Mouse (Mus musculus) heart, adult 8-10 months (tissue): ENCODE measurements around the gene H6pd. TPM values are rescaled to one million over a fixed set of nuclear protein-coding genes. Genes with fewer than 3 reads are reported as not detected.

Experiments used
- DNase-seq: peaks from one replicate; pipeline ENCODE4 v3.0.0; 2022; ENCODE audit warnings: low spot score
- total RNA-seq, 4 experiments: library from RNA; stranded (reverse); gene quantifications; 2 replicates each; pipeline ENCODE4 v1.2.4; 2022

Gene H6pd
- total RNA-seq, 4 experiments from 2014 or later, result 37.5 to 44.8 (median 41.2) TPM

DNA sequence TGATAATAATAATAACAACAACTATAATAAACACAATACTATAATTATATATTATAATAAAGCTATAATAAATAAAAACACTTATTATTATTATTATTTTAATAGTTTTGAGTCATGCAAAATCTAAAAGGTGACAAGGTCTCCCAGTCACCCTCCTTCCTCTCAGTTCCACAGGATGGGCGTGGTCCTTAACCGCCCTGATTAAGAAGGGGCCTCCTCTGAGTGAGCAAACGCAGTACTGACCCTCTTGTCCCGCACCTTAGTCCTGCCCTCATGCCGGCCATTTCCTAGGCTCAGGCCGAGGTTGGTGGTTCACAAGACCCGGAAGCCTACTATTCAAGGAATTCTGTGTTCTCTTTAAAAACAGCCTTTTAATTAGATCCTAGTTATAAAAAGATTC is 14.7 kb upstream of the H6pd start:
- DNase-seq, result no peak

DNA sequence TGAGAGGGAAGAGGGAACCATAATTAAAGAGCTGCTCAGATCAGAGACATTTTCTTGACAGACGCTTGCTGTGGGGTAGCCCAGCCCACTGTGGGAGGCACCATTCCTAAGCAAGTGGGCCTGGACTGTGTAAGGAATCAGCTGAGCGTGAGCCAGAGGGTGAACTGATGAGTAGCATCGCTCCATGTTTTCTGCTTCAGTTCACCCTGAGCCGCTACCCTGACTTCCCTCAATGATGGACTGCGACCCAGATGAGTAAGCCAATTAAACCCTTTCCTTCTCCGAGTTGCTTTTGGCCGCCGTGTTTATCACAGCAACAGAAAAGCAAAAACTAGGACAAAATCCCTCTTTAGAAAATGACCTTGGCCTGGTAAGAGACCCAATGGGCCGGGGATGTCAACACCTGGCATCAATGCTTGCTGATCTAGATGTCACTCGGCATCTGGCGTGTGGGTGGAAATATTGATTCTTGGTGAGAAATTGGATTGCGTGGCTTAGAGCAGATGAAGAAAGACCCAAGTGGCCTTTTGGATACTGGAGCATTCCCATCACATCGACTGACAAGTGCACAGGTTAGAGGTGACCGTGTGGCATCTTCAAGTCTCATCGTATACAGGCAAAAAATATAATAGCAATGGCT is 11.0 kb upstream of the H6pd start:
- no peak for DNase-seq

DNA sequence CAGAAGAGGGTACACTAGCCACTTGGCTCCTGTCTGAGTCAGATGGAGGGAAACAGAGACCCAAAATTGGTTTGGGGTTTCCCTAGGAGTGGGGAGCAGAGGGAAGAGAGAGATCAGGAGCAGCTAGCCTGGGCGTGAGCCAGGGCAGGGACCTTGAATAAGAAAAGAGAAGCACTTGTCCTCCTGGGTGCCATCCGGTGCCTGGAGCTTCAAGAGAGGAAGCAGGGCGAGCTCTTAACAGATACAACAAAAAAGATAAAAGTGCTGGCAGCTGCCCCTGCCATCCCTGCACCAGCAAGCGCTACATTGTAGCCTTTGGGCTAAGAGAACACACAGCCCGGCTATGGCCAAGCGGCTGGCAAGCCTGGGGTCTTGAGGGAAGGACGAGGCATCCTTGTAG is 6.6 kb upstream of the H6pd start:
- no peak for DNase-seq

DNA sequence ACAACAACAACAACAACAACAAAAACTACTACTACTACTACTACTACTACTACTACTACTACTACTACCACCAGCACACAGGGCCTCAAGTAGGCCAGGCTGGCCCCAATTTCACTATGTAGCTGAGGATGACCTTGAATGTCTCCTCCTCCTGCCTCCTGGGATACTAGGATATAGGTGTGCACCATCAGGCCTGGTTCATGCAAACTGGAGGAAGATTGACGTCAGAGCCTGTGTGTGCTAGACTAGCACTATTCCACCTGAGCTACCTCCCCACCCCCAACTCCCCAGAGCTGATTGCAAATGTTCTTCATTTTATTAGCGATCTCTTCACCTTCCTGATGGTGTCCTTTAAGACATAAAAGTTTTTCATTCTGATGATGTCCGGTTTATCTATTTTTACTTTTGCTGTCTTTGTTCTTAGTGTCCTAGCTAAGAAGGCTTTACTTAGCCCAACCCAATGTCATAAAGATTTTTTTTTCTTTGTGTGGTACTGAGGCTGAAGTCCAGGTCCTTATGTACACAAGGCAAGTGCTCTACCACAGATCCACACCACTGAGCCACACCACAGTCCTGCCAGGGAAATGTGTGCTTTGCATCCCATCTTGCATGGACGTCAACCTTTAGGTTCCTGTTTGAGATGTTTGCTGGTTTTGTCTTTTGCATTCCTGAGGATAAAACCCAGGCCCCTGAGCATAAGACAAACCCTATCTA is 5.7 kb upstream of the H6pd start:
- DNase-seq, result no peak

DNA sequence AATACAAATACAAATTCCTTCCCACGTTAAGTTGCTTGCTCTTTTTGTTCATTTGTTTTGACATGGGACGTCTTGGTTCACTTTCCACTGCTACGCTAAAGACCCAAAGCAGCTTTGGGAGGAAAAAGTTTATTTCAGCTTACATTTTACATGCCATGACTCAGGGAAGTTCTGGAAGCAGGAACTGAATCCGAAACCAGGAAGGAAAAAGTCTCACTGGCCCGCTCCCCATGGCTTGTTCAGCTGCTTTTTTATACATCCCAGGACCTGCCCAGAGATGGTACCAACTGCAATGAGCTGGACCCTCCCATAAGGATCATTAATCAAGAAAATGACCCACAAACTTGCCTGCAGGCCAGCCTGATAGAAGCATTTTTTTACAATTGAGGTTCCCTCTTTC is 5.0 kb upstream of the H6pd start:
- DNase-seq, result no peak

DNA sequence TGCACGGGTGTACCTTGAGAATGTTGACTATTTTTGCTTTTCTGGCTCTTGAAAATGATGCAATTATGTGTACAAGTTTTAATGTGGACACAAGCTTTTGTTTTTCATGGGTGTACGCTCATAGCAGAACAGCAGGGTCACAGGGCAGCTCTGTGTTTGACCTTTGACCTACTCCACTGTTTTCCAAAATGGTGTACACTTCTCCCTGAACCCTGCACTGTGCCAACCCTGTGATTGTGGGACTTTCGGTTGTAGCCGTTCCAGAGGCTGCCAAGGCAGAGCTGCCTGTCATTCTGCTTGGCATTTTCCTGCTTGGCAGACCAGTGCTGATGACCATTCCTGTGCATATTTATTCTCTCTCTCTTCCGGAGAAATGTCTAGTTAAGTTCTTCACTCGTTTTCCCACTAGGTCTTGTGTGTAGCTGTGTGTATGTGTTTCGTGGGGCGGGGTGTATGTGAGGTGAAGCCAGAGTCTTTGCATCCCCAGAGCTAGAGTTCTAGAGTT is 4.4 kb upstream of the H6pd start:
- DNase-seq, result no peak

DNA sequence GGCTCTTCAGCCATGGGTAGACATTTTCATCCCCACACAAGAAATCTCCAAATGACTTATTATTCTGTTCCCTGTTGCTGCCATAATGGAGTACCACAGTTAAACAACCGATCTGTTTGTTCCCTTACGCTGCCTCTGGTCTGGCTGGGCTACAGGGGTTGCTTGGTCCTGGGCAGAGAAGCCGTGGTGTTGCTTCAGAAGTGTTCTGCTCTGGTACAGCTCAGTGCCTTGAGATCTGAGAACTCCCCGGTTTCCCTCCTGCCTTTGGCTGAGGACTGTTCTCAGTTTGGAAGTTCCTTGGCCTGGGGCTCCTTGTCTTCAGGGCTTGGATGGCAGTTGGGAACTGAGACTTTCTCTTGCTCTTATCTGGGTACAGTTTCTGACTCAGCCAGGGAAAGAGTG is 3.5 kb upstream of the H6pd start:
- no peak for DNase-seq

DNA sequence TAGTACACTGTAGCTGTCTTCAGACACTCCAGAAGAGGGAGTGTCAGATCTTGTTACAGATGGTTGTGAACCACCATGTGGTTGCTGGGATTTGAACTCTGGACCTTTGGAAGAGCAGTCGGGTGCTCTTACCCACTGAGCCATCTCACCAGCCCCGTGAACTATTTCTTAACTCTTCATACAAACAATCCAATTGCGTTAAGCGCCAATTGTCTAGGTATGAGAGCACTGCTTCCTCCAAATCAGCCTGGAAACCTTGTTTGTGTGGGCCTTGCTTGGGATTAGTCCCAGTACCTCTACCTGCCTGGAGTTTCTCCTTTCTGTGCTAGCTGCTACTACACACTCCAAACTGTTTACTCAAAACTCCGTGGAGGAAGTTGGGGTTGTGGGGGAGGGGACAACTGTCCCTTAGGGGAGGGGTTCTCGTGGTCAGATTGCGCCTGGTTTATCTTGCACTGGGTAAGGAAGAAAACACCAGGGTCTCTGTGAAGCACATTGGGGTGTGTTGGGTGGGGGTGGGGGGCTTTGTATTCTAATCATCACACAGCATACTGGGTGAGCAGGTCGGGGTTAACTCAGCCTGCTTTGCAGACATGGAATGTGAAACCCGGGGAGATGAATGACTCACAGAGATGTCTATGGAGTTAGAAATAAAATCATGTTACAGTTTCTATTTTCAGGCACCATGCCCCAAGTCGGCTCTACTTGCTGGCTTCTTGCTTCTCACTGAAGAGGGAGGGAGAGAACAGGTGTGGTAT is 2.9 kb upstream of the H6pd start:
- no peak for DNase-seq

DNA sequence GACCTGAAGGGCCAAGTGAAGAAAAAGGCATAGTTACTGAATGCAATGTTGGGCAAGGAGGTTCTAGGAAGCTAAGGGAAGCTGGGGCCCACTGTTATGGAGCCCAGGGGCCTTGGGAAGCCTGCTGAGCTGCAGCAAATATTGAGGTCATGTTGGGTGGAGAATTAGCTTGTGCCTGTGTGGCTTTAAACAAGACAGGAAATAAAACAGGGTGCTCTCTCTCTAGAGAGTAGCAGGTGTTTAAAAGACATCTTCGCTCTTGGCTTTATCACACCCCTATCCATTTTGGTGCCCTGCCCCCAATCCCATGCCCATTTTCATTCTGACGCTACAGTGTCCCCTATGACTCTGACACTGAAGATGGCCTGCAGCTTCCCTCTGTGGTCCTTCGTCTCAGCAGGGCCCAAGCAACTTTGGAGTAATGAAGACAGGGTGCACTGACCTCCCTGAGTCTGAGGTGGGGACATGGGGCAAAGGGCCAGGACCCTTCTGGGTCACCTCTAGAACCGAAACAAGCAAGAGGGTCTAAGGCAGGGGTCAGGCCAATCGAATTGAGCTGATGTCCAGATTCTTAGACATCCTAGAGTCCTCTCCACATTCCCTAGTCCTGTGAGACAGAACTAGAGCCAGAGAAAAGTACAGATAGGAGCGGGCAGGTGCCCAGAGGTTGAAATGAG is 1.4 kb upstream of the H6pd start:
- DNase-seq, result no peak

DNA sequence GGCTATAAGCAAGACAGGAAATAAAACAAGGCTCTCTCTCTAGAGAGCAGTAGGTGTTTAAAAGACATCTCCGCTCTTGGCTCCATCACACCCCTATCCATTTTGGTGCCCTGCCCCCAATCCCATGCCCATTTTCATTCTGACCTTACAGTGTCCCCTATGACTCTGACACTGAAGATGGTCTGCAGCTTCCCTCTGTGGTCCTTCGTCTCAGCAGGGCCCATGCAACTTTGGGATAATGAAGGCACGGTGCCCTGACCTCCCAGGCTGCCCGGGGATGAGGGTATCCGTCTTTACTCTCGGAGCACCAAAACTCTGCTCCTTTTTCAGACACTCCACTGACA is 736 bp upstream of the H6pd start:
- DNase-seq, result no peak

DNA sequence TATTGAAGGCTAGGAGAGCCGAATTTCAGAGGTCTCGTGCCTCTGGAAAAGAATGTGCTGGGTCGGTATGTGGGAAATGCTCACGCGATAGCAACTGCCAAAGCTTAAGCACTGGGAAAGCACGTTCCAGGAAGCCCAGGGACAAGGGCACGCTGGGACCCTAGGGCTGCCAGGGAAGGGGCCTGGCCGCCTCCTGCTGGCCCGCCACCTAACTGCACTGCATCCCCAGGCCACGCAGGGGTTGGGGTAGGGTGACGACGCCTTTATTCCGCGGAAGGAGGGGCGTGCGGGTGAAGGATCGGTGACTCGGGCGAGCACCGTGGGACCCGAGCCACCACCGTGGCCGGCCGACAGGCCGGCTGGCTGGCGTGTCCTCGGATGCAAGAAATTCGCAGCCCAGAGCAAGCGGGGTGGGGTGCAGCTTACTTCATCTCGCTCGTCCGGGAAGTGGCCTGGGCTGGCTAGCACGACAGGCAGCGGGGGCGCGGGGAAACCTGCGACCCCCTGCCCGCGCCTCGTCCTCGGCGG is 434 bp downstream of the H6pd start:
- peak; percentile 77 for DNase-seq

DNA sequence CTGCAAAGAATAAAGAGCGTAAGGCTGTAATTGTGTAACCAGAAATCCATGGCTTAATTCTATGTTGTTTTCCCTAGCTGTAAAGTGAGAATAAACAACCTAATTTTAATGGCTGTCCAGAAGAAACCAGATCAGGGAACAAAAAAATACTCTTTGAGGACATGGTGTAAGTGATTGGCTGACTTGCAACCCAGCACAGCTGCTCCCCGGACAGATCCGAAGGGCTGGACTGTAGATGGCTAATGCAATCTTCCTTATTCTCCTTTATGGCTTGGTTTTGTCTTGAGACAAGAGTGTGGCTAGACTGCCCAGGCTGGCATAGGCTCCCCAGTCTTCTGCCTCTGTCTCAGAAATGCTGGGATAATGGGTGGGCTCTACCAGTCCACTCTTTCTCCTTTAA is 1.4 kb downstream of the H6pd start:
- DNase-seq, result no peak

DNA sequence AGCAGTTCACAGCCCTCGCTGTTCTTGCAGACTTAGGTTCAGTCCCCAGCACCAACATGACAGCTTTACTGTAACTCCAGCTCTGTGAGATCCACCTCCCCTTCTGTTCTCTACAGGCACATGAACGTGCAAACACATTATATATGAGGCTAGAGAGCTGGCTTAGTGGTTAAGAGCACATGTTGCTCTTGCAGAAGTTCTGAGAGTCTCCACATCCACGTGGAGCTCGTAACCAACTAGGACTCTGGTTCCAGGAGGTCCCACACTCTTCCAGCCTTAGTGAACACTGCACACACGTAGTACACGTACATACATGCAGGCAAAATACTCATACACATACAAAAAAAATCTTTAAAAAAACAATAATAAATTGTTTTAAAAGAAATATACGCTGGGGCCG is 1.8 kb downstream of the H6pd start:
- DNase-seq, result no peak

DNA sequence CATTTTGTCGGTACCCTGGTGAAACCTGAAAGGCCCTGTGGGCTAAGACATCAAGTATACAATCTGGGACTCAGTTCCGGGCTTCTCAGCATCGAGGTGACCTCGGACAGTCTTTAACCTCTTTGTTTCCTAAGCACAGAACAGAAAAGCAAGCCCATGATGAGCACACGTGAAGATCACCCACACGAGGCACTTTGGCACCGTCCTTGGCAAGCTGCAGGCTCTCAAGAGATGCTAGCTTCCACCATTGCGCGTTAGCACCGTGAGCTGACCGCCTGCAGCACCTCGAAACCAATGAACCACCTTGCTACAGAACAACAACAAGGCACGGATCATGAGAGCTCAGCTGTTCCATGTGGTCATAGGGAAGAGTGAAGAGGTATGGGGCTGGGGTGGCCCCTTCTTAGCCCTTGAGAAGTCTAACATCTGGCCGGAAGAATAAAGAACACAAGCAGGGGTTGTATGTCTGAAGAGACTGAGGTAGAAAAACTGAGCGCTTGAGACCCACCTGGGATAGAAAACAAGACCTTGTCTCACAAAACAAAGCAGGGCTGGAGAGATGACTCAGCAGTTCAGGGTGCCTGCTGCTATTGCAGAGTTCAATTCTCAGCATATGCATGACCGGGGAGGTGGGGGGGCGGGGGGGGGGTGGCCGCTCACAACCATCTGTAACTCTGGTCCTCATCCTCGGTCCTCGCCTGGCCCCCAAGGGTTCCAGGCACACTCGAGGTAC is 2.5 kb downstream of the H6pd start:
- DNase-seq, result no peak

DNA sequence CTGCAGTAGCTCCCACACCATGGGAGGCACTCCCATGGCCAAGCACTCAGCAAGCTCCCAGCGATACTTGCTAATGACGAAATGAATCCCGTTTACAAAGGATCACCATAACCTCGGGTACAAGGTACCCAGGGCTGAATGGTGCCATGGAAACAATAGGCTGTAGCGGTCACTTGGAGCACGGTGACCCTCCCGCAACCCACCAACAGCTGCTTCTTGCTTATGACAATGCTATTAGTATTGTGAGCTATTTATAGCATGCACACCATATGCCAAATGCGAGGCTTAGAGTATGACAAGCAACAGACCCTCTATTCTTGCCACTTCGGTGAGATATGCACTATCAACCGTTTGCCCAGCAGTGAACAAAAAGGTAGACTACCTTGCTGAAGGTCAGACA is 3.6 kb downstream of the H6pd start:
- no peak for DNase-seq

DNA sequence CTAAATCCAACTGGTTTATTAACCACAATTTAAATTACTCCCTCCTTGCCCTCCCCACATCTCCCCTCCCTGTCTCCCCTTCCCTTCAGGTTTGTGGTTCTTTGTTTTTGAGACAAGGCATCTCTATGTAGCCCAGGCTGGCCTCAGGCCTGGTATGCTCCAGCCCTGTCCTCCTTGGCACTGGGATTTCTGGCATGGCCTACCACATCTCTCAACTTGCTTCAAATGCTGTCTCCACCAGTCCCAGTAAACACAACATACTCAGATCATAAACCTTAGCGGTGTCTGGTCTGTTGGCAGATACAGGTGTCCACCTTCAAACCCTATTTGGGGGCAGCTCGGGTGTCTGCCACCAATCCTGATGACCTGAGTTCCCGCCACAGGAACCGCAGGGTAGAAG is 5.2 kb downstream of the H6pd start:
- DNase-seq, result no peak

DNA sequence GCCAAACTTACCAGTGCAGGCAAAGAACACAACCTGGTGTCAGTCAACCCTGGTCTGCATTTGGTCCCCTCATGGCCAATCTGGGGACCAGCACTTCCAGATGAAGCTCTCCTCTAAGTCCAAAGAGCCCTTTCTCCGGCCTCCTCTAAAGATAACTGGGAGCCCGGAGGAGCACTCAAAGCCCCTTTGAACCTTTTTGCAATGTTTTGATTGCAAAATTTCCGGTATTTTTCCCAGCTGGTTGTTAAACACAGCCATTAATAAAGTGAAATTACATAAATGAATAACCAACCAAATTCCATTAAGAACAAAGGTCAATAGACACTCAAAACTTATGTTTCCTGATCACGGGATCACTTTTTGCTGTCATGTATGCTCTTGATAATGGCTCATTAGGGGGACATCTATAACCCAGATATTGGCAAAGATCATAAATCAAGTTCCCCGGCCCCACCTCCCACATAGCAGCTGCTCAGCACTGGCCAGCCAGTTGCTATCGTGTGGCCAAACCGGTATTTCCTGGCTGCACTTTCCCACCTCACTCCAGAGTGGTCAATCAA is 5.7 kb downstream of the H6pd start:
- no peak for DNase-seq

DNA sequence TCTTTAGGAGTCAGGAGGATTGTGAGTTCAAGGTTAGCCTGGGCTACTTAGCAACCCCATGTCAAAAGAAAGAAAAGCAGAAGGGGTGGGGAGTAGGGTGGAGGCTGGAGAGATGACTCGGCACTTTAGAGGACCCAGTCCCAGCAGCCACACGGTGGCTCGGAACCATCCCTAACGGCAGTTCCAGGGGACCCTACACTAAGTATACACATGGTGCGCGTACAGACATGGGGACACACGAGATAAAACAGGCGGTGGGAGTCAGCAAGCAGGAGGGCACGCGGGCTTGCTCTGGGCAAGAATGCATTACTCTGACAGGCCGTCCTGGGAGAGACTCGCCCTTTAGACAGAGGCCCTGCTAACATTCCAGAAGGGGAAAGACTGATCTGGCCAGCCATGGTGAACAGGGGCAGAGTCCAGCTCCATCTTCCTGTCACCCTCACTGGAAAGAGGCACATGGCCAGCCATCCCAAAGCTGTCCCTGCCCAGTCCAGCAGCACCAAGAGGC is 6.7 kb downstream of the H6pd start:
- no peak for DNase-seq

DNA sequence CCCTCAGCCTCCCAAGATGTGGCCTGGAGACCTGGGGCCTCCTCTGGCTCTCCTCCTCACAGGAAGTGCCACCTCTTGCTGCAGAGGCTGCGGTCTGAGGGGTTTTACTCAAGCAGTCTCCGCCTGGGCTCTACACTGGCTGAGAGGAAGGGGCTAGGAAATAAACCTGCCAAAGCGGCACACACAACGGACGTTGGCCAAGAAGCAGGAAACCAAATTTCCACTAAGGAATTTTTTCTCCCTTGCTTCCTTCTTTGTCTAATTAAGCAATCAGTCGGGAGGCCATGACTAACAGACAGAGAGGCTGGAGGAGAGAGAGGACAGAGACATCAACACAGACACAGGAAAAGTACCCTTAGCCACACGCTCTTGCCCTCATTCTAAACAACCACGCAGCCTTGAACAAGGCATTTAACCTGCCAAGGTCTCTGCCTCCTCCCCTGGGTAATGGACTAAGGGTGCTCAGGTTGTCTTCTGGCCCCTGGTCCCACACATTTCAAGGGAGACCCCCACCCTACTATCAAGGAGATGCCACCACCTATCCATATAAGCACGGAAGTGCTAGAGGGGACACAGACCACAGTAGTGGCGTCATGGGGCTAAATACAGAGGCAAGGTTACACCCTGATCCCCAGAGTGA is 7.5 kb downstream of the H6pd start:
- no peak for DNase-seq

DNA sequence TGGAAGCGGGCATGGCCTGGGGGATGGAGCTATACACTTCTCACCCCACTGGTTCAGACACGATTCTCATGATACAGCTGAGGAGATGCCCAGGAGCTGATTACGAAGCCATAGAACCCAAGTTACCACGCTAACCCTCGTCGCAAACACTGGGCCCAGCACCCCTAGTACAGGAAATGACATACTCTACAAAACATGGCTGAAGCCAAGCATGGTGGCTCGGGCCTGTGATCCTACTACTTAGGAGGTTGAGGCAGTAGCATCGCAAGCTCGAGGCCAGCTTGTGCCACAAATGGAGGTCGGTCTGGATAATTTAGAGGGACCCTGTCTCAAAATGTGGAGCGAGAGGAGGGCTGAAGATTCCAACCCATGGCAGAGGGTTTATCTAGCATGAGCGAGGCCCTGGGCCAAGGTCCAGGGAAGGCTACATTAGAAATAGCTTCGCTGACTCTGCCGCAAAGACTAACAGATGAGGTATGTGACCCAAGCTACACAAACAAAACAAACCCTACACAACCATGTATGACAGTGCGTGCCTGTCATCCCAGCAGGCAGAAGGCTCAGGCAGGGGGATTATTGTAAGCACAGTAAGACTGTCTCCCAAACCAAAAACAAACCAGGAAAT is 8.8 kb downstream of the H6pd start:
- no peak for DNase-seq
